Mouse (Mus musculus) hindbrain, embryonic 15.5 days (tissue): ENCODE measurements at regions not wholly inside any gene's neighbourhood (a gene's known extent, or its start where the extent isn't known, plus 50 kb on each side); places are given as distances from the start of the nearest gene placed in this dataset.

Experiments used
- ATAC-seq: fragments of 200-750 bp; cut with Nextera tagmentation; 2 replicates; pipeline ENCODE4 v1.8.0; 2017; ENCODE audit warnings: low read depth, moderate number of reproducible peaks, moderate TSS enrichment; ENCODE audit not compliant: low FRiP score
- H3K27ac ChIP-seq: fragments of 300-500 bp; sonication (generic); replicated peaks from 2 replicates; pipeline ENCODE4 v1.5.1; 2015; ENCODE audit warnings: mild to moderate bottlenecking, inconsistent platforms
- H3K27me3 ChIP-seq: fragments of 300-500 bp; sonication (generic); 2 replicates; pipeline ENCODE4 v1.6.1; 2015; ENCODE audit warnings: control low read depth, inconsistent platforms
- H3K36me3 ChIP-seq: fragments of 300-500 bp; sonication (generic); 2 replicates; pipeline ENCODE4 v1.6.1; 2015; ENCODE audit warnings: control low read depth, inconsistent platforms
- H3K4me1 ChIP-seq: fragments of 300-500 bp; sonication (generic); replicated peaks from 2 replicates; pipeline ENCODE4 v1.6.1; 2015; ENCODE audit warnings: control low read depth, inconsistent platforms
- H3K4me2 ChIP-seq: fragments of 300-500 bp; sonication (generic); 2 replicates; pipeline ENCODE4 v1.6.1; 2015; ENCODE audit warnings: moderate library complexity, mild to moderate bottlenecking, inconsistent platforms
- H3K4me3 ChIP-seq: fragments of 300-500 bp; sonication (generic); 2 replicates; pipeline ENCODE4 v1.5.1; 2015; ENCODE audit warnings: mild to moderate bottlenecking, inconsistent platforms
- H3K9ac ChIP-seq: fragments of 300-500 bp; sonication (generic); 2 replicates; pipeline ENCODE4 v1.6.1; 2015; ENCODE audit warnings: inconsistent platforms
- H3K9me3 ChIP-seq: fragments of 300-500 bp; sonication (generic); 2 replicates; pipeline ENCODE4 v1.6.1; 2016; ENCODE audit warnings: control low read depth, inconsistent platforms
- WGBS: fragments of 180-500 bp; shearing (Covaris S2); methylation state at CpG from one replicate; pipeline ENCODE4 v1.1.7; 2015; 5-methylcytosine and 5-hydroxymethylcytosine counted together

DNA sequence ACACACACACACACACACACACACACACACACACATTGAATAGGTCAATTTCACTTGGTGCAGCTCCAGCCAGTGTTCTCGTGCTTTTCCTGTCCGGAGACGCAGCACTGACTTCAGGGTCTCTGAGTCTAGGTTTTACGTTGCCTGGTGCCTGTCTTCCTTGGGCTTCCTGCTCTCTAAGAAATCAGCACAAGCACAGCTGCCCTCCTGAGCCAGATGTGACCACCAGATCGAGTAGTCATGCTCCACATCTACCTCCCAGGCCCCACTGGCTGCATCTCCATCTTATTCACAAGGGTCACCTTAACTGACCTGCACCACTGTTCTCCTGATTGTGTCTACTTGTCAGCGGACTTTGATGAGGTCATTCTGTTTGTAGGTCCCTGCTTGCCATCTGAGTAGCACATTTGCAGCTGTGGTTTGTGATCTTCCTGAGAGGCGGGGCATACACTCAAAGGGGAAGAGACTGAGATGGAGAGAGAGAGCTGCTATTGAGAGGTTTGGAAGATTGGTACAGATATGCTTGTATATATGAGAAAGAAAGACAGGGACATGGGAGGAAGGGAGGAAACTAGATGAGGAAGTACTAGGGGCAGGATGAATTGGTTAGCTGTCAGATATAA is 118.8 kb upstream of the H2al1a start:
- Histone ChIP-seq H3K4me3 (no peak overlapping the region), H3K9ac (no peak overlapping the region), H3K4me2 (no peak overlapping the region), H3K4me1 (no peaks in the 10 kb centered on the region), H3K9me3 (no peaks in the 10 kb centered on the region), H3K27me3 (no peaks in the 10 kb centered on the region), H3K27ac (no peak overlapping the region), H3K36me3 (no peaks in the 10 kb centered on the region)
- WGBS = 74% methylated on average over 7 of the region's 7 CpGs
- ATAC-seq = no peak

DNA sequence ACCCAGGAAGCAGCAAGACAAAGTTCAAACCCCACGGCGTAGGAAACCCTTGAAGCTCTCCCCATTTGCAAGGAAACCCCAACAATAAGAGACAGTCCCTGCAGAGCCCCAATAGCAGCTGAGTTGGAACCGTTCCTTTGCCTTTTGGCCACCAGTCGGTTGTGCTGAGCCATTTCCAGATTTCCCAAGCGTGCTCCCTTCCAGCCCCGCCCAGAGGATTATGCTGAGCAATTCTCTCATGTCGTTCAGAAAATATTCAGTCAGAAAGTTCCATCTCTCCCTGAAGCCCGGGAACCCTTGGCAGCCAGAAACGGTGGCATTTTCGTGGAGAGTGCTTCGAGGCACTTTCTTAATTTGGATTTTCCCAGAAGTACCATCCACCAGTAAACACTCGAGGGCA is 117.2 kb upstream of the H2al1a start:
- Histone ChIP-seq H3K9me3 (no peaks in the 10 kb centered on the region), H3K9ac (no peak overlapping the region), H3K36me3 (no peaks in the 10 kb centered on the region), H3K4me2 (no peak overlapping the region), H3K4me3 (no peak overlapping the region), H3K4me1 (no peaks in the 10 kb centered on the region), H3K27me3 (no peaks in the 10 kb centered on the region), H3K27ac (no peak overlapping the region)
- WGBS = 85% methylated on average over 12 of the region's 12 CpGs
- ATAC-seq = no peak

DNA sequence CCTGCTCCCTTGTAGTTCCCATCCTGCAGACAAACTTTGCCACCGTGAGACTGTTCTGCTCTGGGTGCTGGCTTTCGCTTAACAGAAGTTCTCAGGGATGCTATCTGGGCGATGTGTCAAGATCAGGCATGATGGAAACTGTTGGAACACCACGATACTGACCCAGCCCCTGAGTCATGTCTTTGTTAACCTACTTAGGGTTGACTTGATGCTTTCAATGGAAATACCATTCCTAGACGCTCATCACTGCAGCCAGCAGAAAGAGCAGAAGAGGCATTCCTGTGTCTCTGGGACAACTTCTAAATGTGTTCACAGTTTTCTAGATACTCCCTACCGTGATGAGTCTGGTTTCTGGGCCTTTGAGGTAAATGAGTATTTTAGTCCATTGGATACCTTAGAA is 108.2 kb upstream of the H2al1a start:
- Histone ChIP-seq H3K4me3 (no peak overlapping the region), H3K9ac (no peak overlapping the region), H3K27ac (no peak overlapping the region), H3K27me3 (no peaks in the 10 kb centered on the region), H3K36me3 (no peaks in the 10 kb centered on the region), H3K9me3 (no peaks in the 10 kb centered on the region), H3K4me1 (no peaks in the 10 kb centered on the region), H3K4me2 (no peak overlapping the region)
- WGBS = 87% methylated on average over 6 of the region's 6 CpGs
- no peak for ATAC-seq

DNA sequence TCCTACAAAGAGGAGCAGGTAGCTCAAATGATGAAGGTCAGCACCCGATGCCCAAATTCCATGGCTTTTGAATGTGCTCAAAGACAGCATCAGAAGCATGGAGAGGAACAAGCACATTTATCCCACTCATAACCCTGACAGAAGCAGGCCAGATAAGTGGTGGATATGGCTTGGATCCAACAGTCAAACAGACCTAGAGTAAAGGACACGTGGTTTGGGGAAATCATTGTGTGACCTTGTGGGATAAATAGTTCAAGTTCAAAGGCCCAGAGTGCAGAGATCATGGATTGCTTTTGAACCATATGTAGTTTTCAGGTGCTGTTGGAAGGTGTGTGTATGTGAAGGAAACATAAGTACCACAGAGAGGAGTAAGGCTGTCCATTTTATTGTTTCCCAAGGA is 94.9 kb upstream of the H2al1a start:
- 86% methylated on average over 2 of the region's 2 CpGs for WGBS
- ATAC-seq = no peak
- Histone ChIP-seq H3K9me3 (no peaks in the 10 kb centered on the region), H3K9ac (no peak overlapping the region), H3K4me3 (no peak overlapping the region), H3K36me3 (no peaks in the 10 kb centered on the region), H3K27ac (no peak overlapping the region), H3K4me2 (no peak overlapping the region), H3K27me3 (no peaks in the 10 kb centered on the region), H3K4me1 (no peaks in the 10 kb centered on the region)

DNA sequence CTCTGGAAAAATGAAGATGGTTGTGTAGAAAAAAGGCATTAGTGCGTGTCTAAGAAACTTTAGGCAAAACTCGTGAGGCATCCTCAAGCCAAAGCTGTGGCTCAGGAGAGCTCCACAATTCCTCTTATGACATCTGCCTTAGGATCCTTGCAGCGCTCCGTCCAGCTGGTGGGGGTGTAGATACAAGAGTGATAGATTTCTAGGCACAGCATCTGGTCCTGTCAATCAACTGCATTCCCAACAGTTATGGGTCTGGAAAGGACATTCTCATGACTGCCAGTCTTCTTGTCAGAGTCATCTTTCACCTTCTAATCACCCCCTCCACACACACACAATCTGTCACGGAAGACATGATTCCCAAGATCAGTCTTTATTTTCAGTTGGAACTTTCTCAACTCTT is 89.2 kb upstream of the H2al1a start:
- Histone ChIP-seq H3K36me3 (no peaks in the 10 kb centered on the region), H3K4me3 (no peak overlapping the region), H3K27ac (no peak overlapping the region), H3K27me3 (no peaks in the 10 kb centered on the region), H3K4me1 (no peaks in the 10 kb centered on the region), H3K4me2 (no peak overlapping the region), H3K9ac (no peak overlapping the region), H3K9me3 (no peaks in the 10 kb centered on the region)
- ATAC-seq = no peak
- 86% methylated on average over 5 of the region's 5 CpGs for WGBS

DNA sequence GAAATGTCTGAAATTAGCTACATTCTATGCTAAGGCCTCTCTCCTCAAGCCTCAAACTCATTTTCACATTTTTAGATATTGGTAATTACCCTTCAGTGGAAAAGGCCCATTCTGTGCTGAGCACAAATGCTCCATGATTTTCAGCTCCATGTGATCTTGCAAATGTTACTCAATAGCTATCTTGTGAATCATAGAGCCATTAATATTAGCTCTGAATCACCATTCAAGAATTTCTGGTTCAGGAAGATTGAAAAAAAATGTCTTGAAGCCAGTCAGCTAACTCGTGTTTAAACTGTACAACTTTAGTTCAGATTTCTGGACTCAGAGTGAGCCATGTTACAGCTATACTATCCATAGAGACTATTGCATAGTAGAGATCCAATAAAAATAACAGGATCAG is 86.2 kb upstream of the H2al1a start:
- Histone ChIP-seq H3K27ac (no peak overlapping the region), H3K4me1 (no peaks in the 10 kb centered on the region), H3K36me3 (no peaks in the 10 kb centered on the region), H3K9me3 (no peaks in the 10 kb centered on the region), H3K4me2 (no peak overlapping the region), H3K4me3 (no peak overlapping the region), H3K9ac (no peak overlapping the region), H3K27me3 (no peaks in the 10 kb centered on the region)
- WGBS = 68% methylated on average over 1 of the region's 1 CpGs
- no peak for ATAC-seq

DNA sequence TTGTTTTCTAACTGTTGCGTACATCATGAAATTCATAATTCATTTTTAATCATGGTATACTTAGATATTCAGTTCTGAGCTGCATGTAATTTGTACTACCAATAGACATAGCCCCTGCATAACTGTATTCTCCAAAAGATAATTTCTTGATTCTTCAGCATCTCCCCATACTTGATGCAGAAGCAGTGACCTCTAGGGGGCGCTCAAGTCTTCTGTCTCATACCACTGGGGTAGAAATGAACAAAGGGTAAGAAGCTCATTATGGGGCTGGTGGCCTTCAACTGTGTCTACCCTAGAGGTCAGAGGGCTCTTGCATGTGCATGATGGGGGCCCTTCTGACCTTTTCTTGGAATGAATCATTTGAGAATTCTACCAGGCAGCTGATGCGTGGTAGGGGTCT is 85.6 kb upstream of the H2al1a start:
- Histone ChIP-seq H3K9me3 (no peaks in the 10 kb centered on the region), H3K27ac (no peak overlapping the region), H3K4me1 (no peaks in the 10 kb centered on the region), H3K27me3 (no peaks in the 10 kb centered on the region), H3K4me3 (no peak overlapping the region), H3K36me3 (no peaks in the 10 kb centered on the region), H3K4me2 (no peak overlapping the region), H3K9ac (no peak overlapping the region)
- 65% methylated on average over 3 of the region's 3 CpGs for WGBS
- no peak for ATAC-seq

DNA sequence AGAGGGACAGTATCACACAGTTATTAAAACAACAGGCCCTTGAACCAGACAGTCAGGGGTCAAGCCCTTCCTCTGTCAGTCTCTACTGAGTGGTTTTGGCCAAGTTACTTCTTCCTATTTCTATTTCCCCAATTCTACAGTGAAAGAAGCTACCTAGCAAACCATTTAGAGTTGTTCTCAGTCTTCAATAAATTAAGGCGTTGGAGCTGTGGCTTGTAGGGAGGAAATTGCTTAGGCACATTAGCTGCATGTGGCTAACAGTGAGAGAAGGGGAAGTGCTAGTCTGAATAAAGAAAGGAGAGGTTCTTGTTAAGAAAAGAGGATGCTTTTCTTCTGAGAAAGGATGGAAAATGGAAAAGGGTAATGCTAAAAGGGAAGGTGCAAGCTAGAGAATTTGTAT is 60.0 kb upstream of the H2al1a start:
- H3K36me3 ChIP-seq = no peaks in the 10 kb centered on the region
- WGBS = 74% methylated on average over 1 of the region's 1 CpGs
- H3K9me3 ChIP-seq = no peaks in the 10 kb centered on the region
- no peak overlapping the region for H3K9ac ChIP-seq
- H3K4me1 ChIP-seq = no peaks in the 10 kb centered on the region
- no peak overlapping the region for H3K4me3 ChIP-seq
- H3K27me3 ChIP-seq = 0 out of 2 replicates have a peak, but pooled peaks cover 2% of the 10 kb centered on the region
- ATAC-seq = no peak
- no peak overlapping the region for H3K27ac ChIP-seq
- H3K4me2 ChIP-seq = no peak overlapping the region

DNA sequence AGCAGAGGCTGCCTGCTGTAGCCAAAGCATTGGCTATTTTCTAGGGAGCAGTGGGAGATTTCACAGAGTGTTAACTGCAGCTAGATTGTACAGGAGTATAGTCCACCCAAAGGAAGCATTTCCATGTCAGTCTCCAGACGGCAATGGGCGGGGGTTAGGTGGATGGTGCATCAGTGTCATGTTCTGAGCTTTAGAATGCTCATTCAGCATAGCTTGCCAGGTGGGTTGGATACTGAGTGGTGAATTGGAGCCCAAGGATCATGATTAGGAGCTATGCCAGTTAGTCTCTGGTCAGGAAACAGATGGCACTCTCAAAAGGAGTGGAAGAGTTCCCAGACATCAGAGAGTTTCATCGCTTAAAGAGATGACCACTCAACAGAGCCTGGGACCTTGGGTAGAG is 53.5 kb upstream of the H2al1a start:
- Histone ChIP-seq H3K27ac (no peak overlapping the region), H3K9ac (no peak overlapping the region), H3K4me3 (no peak overlapping the region), H3K4me2 (no peak overlapping the region), H3K27me3 (0 out of 2 replicates have a peak, but pooled peaks cover 2% of the 10 kb centered on the region), H3K9me3 (no peaks in the 10 kb centered on the region), H3K4me1 (peaks cover 4% of the 10 kb centered on the region; the same call in 1 of the 2 replicates), H3K36me3 (no peaks in the 10 kb centered on the region)
- no peak for ATAC-seq
- 97% methylated on average over 3 of the region's 3 CpGs for WGBS
